Mouse (Mus musculus) retina, adult 2 months (tissue): Measurements from ENCODE around the gene Ctf2.

Experiments used
- DNase-seq: peaks from one replicate; pipeline ENCODE4 v3.0.0-alpha.2; 2012; ENCODE audit warnings: low read depth, low spot score

Gene Ctf2

GRCm38 (mm10) chr7:127686740-127687449, 45.1 kb downstream of the Ctf2 start:
- DNase-seq: no peak

DNA sequence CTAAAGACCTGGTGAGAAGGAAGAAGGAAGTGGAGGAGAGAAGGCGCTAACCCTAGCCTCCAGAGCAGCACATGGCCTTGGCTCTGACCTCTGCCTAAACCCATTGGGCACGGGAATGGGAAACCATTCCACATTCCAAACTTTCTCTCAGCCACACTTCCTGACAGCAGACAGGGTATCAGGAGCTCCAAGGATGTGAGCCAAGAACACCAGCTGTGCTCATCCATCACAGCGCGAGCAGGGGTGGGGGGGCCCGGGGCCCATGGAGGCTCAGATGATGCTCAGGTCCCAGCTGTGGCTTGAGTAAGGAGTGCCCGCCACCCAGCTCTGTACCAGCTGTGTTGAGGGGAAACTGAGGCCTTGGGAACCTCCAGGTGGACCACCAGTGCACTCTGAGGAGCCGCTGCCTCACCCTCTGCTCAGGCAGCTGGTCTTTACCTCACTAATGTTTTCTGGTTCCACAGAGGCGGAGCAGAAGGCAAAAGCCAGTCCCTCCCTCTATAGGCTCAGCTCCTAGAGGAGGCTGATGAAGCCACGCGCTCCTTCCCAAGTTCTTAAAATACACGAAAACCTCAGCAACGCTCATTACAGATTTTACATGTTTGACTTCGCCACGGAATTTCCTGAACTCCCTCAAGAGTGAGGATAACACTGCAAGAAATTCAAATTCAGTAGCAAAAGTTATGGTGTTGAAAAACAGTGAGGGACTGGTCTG, 46.5 kb downstream of the Ctf2 start:
- DNase-seq: no peak

- DNase-seq: no peak
Measured at GRCm38 (mm10) chr7:127681888-127682553, 49.9 kb downstream of the Ctf2 start.

GRCm38 (mm10) chr7:127680541-127680940, 51.4 kb downstream of the Ctf2 start:
- no peak for DNase-seq

DNA sequence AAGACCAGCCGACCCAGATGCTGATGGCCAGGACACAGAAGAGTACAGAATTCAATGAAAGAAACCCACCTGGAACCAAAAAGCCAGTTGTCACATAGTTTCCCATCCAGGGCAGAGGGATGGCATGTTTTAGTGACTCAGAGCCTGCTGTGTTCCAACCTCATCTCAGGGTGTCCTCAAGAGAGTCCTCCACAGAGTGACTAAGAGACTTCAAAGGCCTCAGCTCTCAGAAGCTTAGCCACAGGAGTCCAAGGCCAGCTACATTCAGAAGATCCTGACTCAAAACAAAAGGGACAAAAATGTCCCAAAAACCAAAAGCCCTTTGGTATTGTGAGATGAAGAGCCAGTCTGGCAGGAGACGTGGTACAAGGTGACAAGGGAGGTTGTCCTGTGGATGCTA, 53.2 kb downstream of the Ctf2 start:
- DNase-seq: no peak

DNA sequence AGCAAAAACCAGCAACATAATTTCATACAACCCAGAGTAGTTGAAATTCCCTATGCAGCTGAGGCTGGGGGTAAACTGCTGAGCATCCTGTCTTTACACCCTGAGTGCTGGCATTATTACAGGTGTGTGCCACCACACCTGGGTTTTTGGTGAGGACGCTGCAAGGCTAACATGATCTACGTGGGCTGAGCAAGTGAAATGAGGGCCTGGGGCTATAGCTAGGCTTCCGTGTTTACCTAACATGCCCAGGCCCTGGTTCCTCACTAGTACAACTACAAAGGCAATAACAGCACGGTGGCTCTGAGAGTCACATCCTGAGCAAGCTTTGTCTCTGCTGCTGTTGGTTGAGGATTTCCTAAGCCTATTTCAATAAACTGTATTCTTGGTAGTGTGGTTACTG, 54.4 kb downstream of the Ctf2 start:
- no peak for DNase-seq

- no peak for DNase-seq
Measured at GRCm38 (mm10) chr7:127677077-127677476, 54.9 kb downstream of the Ctf2 start.

DNA sequence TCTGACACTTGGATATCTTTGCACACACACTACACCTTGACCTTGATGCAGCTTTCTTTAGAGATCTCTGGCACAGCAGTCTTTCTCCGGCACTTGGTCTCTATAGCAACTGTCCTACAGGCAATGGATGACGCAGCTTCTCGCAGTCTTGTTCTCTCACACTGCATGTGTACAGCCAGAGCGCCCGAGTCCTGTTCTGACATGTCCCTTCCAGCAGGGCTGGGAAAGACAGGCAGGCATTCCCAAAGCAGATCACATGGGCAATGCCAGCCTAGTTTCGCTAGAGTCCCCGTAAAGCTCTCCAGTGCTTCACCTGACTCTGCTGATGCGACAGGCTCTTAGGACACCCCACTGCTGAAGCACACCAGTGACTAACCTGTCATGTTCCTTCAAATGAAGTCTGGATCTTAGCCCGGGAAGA, 56.6 kb downstream of the Ctf2 start:
- no peak for DNase-seq

DNA sequence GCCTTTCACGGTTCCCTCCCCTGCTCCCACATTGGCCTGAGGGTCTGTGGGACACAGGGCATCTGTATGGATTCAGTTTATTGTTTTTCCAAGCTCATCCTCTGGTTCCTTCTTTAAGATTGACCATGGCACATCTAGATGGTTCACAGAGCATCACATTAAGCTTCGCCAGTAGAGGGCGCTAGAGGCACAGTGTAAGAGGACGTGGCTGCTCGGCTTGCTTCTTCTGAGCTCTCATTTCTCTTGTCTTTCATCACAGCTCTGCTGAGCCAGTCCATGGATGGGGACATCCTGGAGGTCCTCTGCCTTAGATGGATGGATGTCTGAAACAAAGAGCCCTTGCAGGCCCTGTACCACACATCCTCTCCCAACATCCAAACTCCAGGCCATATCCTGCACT, 57.0 kb downstream of the Ctf2 start:
- DNase-seq: peak; percentile 72

DNA sequence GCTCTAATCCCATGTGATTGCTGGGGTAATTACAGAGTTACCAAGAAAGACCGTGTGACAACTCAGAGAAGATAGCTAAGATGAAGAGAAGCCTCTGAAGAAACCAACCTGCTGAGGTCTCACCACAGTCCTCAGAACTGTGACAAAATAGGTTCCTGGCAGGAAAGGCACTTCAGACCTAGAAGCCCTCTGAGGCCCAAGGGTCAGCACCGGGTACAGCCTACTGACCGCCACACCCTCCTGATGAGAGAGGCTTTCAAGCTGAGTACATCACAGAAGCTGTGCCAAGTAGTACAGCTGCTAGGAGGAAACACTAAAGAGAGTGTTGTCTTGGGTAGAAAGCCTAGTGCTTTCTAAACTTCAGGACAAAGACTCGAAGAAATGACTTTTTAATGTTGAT, 59.2 kb downstream of the Ctf2 start:
- no peak for DNase-seq

- DNase-seq: no peak
Measured at GRCm38 (mm10) chr7:127671880-127672774, 59.8 kb downstream of the Ctf2 start.
